9 mouse cellular contexts compared by ENCODE assay signal in the genomic region with DNA sequence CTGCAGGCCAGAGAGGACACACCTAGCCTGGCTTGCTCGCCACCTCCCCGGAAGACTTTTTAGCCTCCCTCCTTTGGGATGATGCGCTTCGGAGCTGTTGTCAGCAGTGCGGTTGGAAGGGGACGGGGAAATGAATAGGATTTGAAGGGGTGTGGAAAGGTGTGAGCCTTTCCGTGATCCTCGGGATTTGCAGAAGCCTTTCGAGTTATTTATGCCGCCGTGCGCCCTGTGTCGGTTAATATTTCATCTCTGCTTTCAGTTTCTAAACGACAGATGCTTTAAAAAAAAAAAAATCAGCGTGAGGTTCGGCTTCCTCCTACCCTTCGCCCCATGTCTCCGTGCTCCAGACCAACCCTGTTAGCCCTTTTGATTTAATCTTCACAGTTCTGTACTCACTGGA.
DNase-seq lines count a peak whose midpoint lies in the region; ATAC-seq and TF ChIP-seq lines count a peak whose summit lies in the region.
"Had no signal": no experiment of that assay in that cellular context is flagged by ENCODE, and none has a peak within 500 bp of the region (broad histone marks: within the 10 kb centered on the region; RNA-seq: fewer than 3 reads in every experiment).

No protein-coding gene starts in this region.

- H3K9ac ChIP-seq in hindbrain, embryonic 14.5 days, result no peak overlapping the region
- H3K9ac ChIP-seq: heart, embryonic 15.5 days had no signal

- no peak overlapping the region for H3K4me2 ChIP-seq in hindbrain, embryonic 14.5 days (replicated peaks)
- H3K4me2 ChIP-seq: heart, embryonic 15.5 days had no signal

- TF ChIP-seq POLR2A in thymus, adult 2 months (IDR thresholded peaks at IDR 0.05; ENCODE audit: control insufficient read depth, extremely low read depth, insufficient read depth, low read length, poor library complexity), result no peak

- TF ChIP-seq CTCF in thymus, adult 2 months (IDR thresholded peaks at IDR 0.05; ENCODE audit: borderline replicate concordance, control insufficient read depth, extremely low read depth, insufficient read depth, low read length, poor library complexity), result no peak

- no peaks in the 10 kb centered on the region for H3K9me3 ChIP-seq in hindbrain, embryonic 14.5 days (ENCODE audit: control insufficient read depth, low read length)
- H3K9me3 ChIP-seq: heart, embryonic 15.5 days had no signal

- DNase-seq in cerebellum, adult 11-12 months, result peak; percentile 44
- no peak for DNase-seq in cerebellum, postnatal 14 days
- DNase-seq in thymus, adult 2 months, result no peak
- no peak for DNase-seq in thymus, postnatal 10 days (ENCODE audit: low spot score in 2 of 2)
- DNase-seq in kidney, postnatal 25 days, result peak; percentile 45 to 56
- DNase-seq in hindbrain, embryonic 14.5 days (ENCODE audit: low spot score), result no peak
- DNase-seq in embryo, embryonic 10 days (ENCODE audit: low spot score), result no peak
- DNase-seq in left cerebral cortex, adult 11 months (ENCODE audit: low spot score), result no peak

- no peaks in the 10 kb centered on the region for H3K36me3 ChIP-seq in thymus, adult 2 months (ENCODE audit: control insufficient read depth, insufficient read depth, low read length)
- H3K36me3 ChIP-seq in hindbrain, embryonic 14.5 days (replicated peaks; ENCODE audit: control insufficient read depth, insufficient read depth), result no peaks in the 10 kb centered on the region
- H3K36me3 ChIP-seq: heart, embryonic 15.5 days had no signal

- ATAC-seq in hindbrain, embryonic 14.5 days (ENCODE audit: low FRiP score), result no peak

- H3K27me3 ChIP-seq in thymus, adult 2 months (ENCODE audit: control insufficient read depth, insufficient read depth, low read length), result no peaks in the 10 kb centered on the region
- no peaks in the 10 kb centered on the region for H3K27me3 ChIP-seq in hindbrain, embryonic 14.5 days (ENCODE audit: control insufficient read depth, insufficient read depth, low read length)
- H3K27me3 ChIP-seq: heart, embryonic 15.5 days had no signal

- H3K4me3 ChIP-seq in thymus, adult 2 months (ENCODE audit: control insufficient read depth, insufficient read depth, low read length), result peak overlapping the region; percentile 83
- H3K4me3 ChIP-seq in hindbrain, embryonic 14.5 days (replicated peaks; ENCODE audit: low read length), result no peak overlapping the region
- H3K4me3 ChIP-seq: heart, embryonic 15.5 days had no signal

- peak overlapping the region; percentile 13; the same call in 1 of the 2 replicates for H3K27ac ChIP-seq in thymus, adult 2 months (ENCODE audit: control insufficient read depth, insufficient read depth, low read length)
- no peak overlapping the region for H3K27ac ChIP-seq in hindbrain, embryonic 14.5 days
- H3K27ac ChIP-seq: heart, embryonic 15.5 days had no signal

- peaks cover 9% of the 10 kb centered on the region for H3K4me1 ChIP-seq in thymus, adult 2 months (replicated peaks; ENCODE audit: control insufficient read depth, insufficient read depth, low read length)
- no peaks in the 10 kb centered on the region for H3K4me1 ChIP-seq in hindbrain, embryonic 14.5 days (replicated peaks; ENCODE audit: control insufficient read depth, insufficient read depth, low read length)
- H3K4me1 ChIP-seq: heart, embryonic 15.5 days had no signal

- WGBS in thymus, adult 2 months, result 8% methylated on average over 18 of the region's 18 CpGs
- 80% methylated on average over 18 of the region's 18 CpGs for WGBS in hindbrain, embryonic 14.5 days

Comparison
In these comparisons a context has a peak if more than half of its experiments do, and no peak if none do; other contexts are left out.
1. DNase-seq: peak in cerebellum, adult 11-12 months (single experiment) and kidney, postnatal 25 days (2 of 2); none in cerebellum, postnatal 14 days (0 of 2), thymus, adult 2 months (single experiment), thymus, postnatal 10 days (0 of 2), hindbrain, embryonic 14.5 days (single experiment), embryo, embryonic 10 days (single experiment) and left cerebral cortex, adult 11 months (single experiment).